Mouse (Mus musculus) small intestine, adult 2 months (tissue): ENCODE measurements around the gene Ttc29. TPM values are rescaled to one million over a fixed set of nuclear protein-coding genes. Genes with fewer than 3 reads are reported as not detected.

Source experiments
- H3K27ac ChIP-seq: fragments of 200-500 bp; 2 replicates; pipeline ENCODE4 v1.5.1; 2012; ENCODE audit warnings: low read depth, low read length, control low read depth, inconsistent platforms; ENCODE audit not compliant: insufficient read depth
- H3K27me3 ChIP-seq: fragments of 200-500 bp; 2 replicates; pipeline ENCODE4 v1.6.1; 2012; ENCODE audit warnings: mild to moderate bottlenecking, moderate library complexity, low read length, inconsistent platforms; ENCODE audit not compliant: control insufficient read depth, insufficient read depth
- H3K36me3 ChIP-seq: fragments of 200-500 bp; 2 replicates; pipeline ENCODE4 v1.6.1; 2012; ENCODE audit warnings: mild to moderate bottlenecking, low read length, control low read depth, inconsistent platforms; ENCODE audit not compliant: control insufficient read depth, insufficient read depth
- H3K4me1 ChIP-seq: fragments of 200-500 bp; 2 replicates; pipeline ENCODE4 v1.6.1; 2012; ENCODE audit warnings: low read length, inconsistent platforms, mixed read lengths; ENCODE audit not compliant: control insufficient read depth, insufficient read depth, insufficient read length
- H3K4me3 ChIP-seq: fragments of 200-500 bp; 2 replicates; pipeline ENCODE4 v1.5.1; 2012; ENCODE audit warnings: low read depth, mild to moderate bottlenecking, control low read depth, inconsistent platforms, low read length, moderate library complexity
- CTCF ChIP-seq: fragments of 200-500 bp; IDR thresholded peaks from 2 replicates; pipeline ENCODE4 v1.5.1; 2012; ENCODE audit warnings: low read depth, mild to moderate bottlenecking, control low read depth, inconsistent platforms, low read length, moderate library complexity, mixed read lengths; ENCODE audit not compliant: insufficient replicate concordance, insufficient read length; ENCODE audit errors: extremely low read depth
- POLR2A ChIP-seq: fragments of 200-500 bp; IDR thresholded peaks from 2 replicates; pipeline ENCODE4 v1.6.1; 2012; ENCODE audit warnings: low read depth, mild to moderate bottlenecking, control low read depth, inconsistent platforms, low read length, moderate library complexity
- WGBS: fragments of 180-500 bp; shearing (Covaris S2); methylation state at CpG from one replicate; pipeline ENCODE4 v1.1.7; 2018; 5-methylcytosine and 5-hydroxymethylcytosine counted together
- polyA plus RNA-seq: library from polyadenylated mRNA; depleted of rRNA; stranded (reverse); fragments of >200 nt; gene quantifications from 2 replicates; pipeline ENCODE4 v1.2.3, GENCODE M21; 2012

Ttc29 gene
- polyA plus RNA-seq, 1 experiment: not detected

- TF ChIP-seq POLR2A (no peak), CTCF (no peak)
- H3K27me3 ChIP-seq: no peaks in the 10 kb centered on the region
- H3K4me3 ChIP-seq: no peak overlapping the region
- H3K36me3 ChIP-seq: no peaks in the 10 kb centered on the region
- no peak overlapping the region for H3K27ac ChIP-seq
- no peaks in the 10 kb centered on the region for H3K4me1 ChIP-seq
- 59% methylated on average over 4 of the region's 4 CpGs for WGBS
Measured at GRCm38 (mm10) chr8:78226087-78226486, 13.0 kb downstream of the Ttc29 start.

- Histone ChIP-seq H3K36me3 (no peaks in the 10 kb centered on the region), H3K27ac (no peak overlapping the region), H3K27me3 (no peaks in the 10 kb centered on the region), H3K4me3 (no peak overlapping the region), H3K4me1 (no peaks in the 10 kb centered on the region)
- TF ChIP-seq CTCF (no peak), POLR2A (no peak)
- 74% methylated on average over 2 of the region's 2 CpGs for WGBS
Measured at GRCm38 (mm10) chr8:78230721-78231120, 17.6 kb downstream of the Ttc29 start.

- H3K27ac ChIP-seq: no peak overlapping the region
- WGBS: 53% methylated on average over 14 of the region's 14 CpGs
- H3K27me3 ChIP-seq: no peaks in the 10 kb centered on the region
- H3K4me3 ChIP-seq: no peak overlapping the region
- no peak for TF ChIP-seq CTCF
- no peak for TF ChIP-seq POLR2A
- no peaks in the 10 kb centered on the region for H3K36me3 ChIP-seq
- H3K4me1 ChIP-seq: no peaks in the 10 kb centered on the region
Measured at GRCm38 (mm10) chr8:78232870-78233707, 20.0 kb downstream of the Ttc29 start.

GRCm38 (mm10) chr8:78233708-78234201, 20.7 kb downstream of the Ttc29 start:
- Histone ChIP-seq H3K4me3 (no peak overlapping the region), H3K27ac (no peak overlapping the region), H3K4me1 (no peaks in the 10 kb centered on the region), H3K27me3 (no peaks in the 10 kb centered on the region), H3K36me3 (no peaks in the 10 kb centered on the region)
- 76% methylated on average over 7 of the region's 7 CpGs for WGBS
- TF ChIP-seq CTCF (no peak), POLR2A (no peak)

- Histone ChIP-seq H3K4me3 (no peak overlapping the region), H3K27me3 (no peaks in the 10 kb centered on the region), H3K36me3 (no peaks in the 10 kb centered on the region), H3K4me1 (no peaks in the 10 kb centered on the region), H3K27ac (no peak overlapping the region)
- TF ChIP-seq POLR2A (no peak), CTCF (no peak)
- WGBS: 45% methylated on average over 6 of the region's 6 CpGs
Measured at GRCm38 (mm10) chr8:78237972-78238675, 25.0 kb downstream of the Ttc29 start.

- H3K4me1 ChIP-seq: no peaks in the 10 kb centered on the region
- no peaks in the 10 kb centered on the region for H3K36me3 ChIP-seq
- TF ChIP-seq POLR2A (no peak), CTCF (no peak)
- 52% methylated on average over 3 of the region's 3 CpGs for WGBS
- H3K4me3 ChIP-seq: no peak overlapping the region
- H3K27me3 ChIP-seq: no peaks in the 10 kb centered on the region; the same call in 1 of the 2 replicates
- no peak overlapping the region for H3K27ac ChIP-seq
Measured at GRCm38 (mm10) chr8:78251115-78251514, 38.0 kb downstream of the Ttc29 start.

GRCm38 (mm10) chr8:78254374-78254773, 41.3 kb downstream of the Ttc29 start:
- no peak for TF ChIP-seq CTCF
- no peak for TF ChIP-seq POLR2A
- 72% methylated on average over 4 of the region's 4 CpGs for WGBS
- H3K27ac ChIP-seq: no peak overlapping the region
- no peaks in the 10 kb centered on the region; the same call in 1 of the 2 replicates for H3K27me3 ChIP-seq
- no peaks in the 10 kb centered on the region for H3K4me1 ChIP-seq
- no peaks in the 10 kb centered on the region for H3K36me3 ChIP-seq
- H3K4me3 ChIP-seq: no peak overlapping the region
